Mouse (Mus musculus) liver, embryonic 15.5 days (tissue): ENCODE data around the gene Gins3. TPM values are rescaled to one million over a fixed set of nuclear protein-coding genes. Genes with fewer than 3 reads are reported as not detected.
A peak's percentile ranks its signal among the peaks of the same experiment; 100 is the strongest.
"Not testable (repeated sequence)": the region's sequence is repeated elsewhere in the genome, so short reads cannot be mapped to it uniquely, and the experiment has no call there.

Experiments
- ATAC-seq: fragments of 200-750 bp; cut with Nextera tagmentation; 2 replicates; pipeline ENCODE4 v1.8.0; 2017; ENCODE audit warnings: moderate number of reproducible peaks, mild to moderate bottlenecking, moderate library complexity; ENCODE audit not compliant: insufficient read depth
- H3K27ac ChIP-seq: fragments of 300-500 bp; sonication (generic); replicated peaks from 2 replicates; pipeline ENCODE4 v1.5.1; 2015; ENCODE audit warnings: mild to moderate bottlenecking, inconsistent platforms
- H3K27me3 ChIP-seq: fragments of 300-500 bp; sonication (generic); 2 replicates; pipeline ENCODE4 v1.6.1; 2015; ENCODE audit warnings: mild to moderate bottlenecking, inconsistent platforms
- H3K36me3 ChIP-seq: fragments of 300-500 bp; sonication (generic); replicated peaks from 2 replicates; pipeline ENCODE4 v1.6.1; 2015; ENCODE audit warnings: moderate library complexity, mild to moderate bottlenecking, inconsistent platforms
- H3K4me1 ChIP-seq: fragments of 300-500 bp; sonication (generic); replicated peaks from 2 replicates; pipeline ENCODE4 v1.6.1; 2015; ENCODE audit warnings: inconsistent platforms
- H3K4me2 ChIP-seq: fragments of 300-500 bp; sonication (generic); 2 replicates; pipeline ENCODE4 v1.6.1; 2015; ENCODE audit warnings: moderate library complexity, mild to moderate bottlenecking, inconsistent platforms
- H3K4me3 ChIP-seq: fragments of 300-500 bp; sonication (generic); replicated peaks from 2 replicates; pipeline ENCODE4 v1.5.1; 2015; ENCODE audit warnings: mild to moderate bottlenecking, inconsistent platforms
- H3K9ac ChIP-seq: fragments of 300-500 bp; sonication (generic); 2 replicates; pipeline ENCODE4 v1.6.1; 2015; ENCODE audit warnings: moderate library complexity, mild to moderate bottlenecking, inconsistent platforms
- H3K9me3 ChIP-seq: fragments of 300-500 bp; sonication (generic); replicated peaks from 2 replicates; pipeline ENCODE4 v1.6.1; 2016; ENCODE audit warnings: inconsistent platforms
- WGBS: fragments of 180-500 bp; shearing (Covaris S2); methylation state at CpG from one replicate; pipeline ENCODE4 v1.1.7; 2015; ENCODE audit warnings: mixed read lengths; ENCODE audit not compliant: insufficient replicate concordance; 5-methylcytosine and 5-hydroxymethylcytosine counted together
- polyA plus RNA-seq: library from polyadenylated mRNA; unstranded; fragments of >200 nt; fragmentation: Nextera tagmentation; extraction: Ambion mirVana; gene quantifications from 2 replicates; pipeline ENCODE4 v1.2.1, GENCODE M21; 2015

The Gins3 gene
- polyA plus RNA-seq, 1 experiment from 2014 or later = 8.9 TPM

GRCm38 (mm10) chr8:95648251-95648650 is 15.0 kb downstream of the Gins3 start:
- Histone ChIP-seq H3K27ac (no peak overlapping the region), H3K9ac (no peak overlapping the region), H3K4me2 (no peak overlapping the region), H3K4me3 (no peak overlapping the region), H3K27me3 (no peaks in the 10 kb centered on the region), H3K36me3 (peaks cover 15% of the 10 kb centered on the region), H3K9me3 (no peaks in the 10 kb centered on the region), H3K4me1 (peaks cover 5% of the 10 kb centered on the region; the same call in 1 of the 2 replicates)
- 32% methylated on average over 3 of the region's 3 CpGs for WGBS
- ATAC-seq = peak; percentile 44; the same call in 1 of the 2 replicates

- no peak overlapping the region for H3K27ac ChIP-seq
- H3K27me3 ChIP-seq = no peaks in the 10 kb centered on the region
- WGBS = 52% methylated on average over 5 of the region's 5 CpGs
- H3K9ac ChIP-seq = no peak overlapping the region
- H3K36me3 ChIP-seq = no peaks in the 10 kb centered on the region
- H3K4me3 ChIP-seq = no peak overlapping the region
- no peak overlapping the region for H3K4me2 ChIP-seq
- no peak for ATAC-seq
- H3K9me3 ChIP-seq = no peaks in the 10 kb centered on the region
- peaks cover 2% of the 10 kb centered on the region; the same call in 1 of the 2 replicates for H3K4me1 ChIP-seq
Measured at GRCm38 (mm10) chr8:95653351-95653750, 20.1 kb downstream of the Gins3 start.

GRCm38 (mm10) chr8:95655831-95656230 is 22.6 kb downstream of the Gins3 start:
- H3K4me1 ChIP-seq = no peaks in the 10 kb centered on the region
- no peaks in the 10 kb centered on the region for H3K36me3 ChIP-seq
- no peaks in the 10 kb centered on the region for H3K27me3 ChIP-seq
- 62% methylated on average over 7 of the region's 7 CpGs for WGBS
- no peak for ATAC-seq
- H3K9me3 ChIP-seq = no peaks in the 10 kb centered on the region
- no peak overlapping the region for H3K4me3 ChIP-seq
- H3K4me2 ChIP-seq = no peak overlapping the region
- no peak overlapping the region for H3K27ac ChIP-seq
- H3K9ac ChIP-seq = no peak overlapping the region

- no peaks in the 10 kb centered on the region for H3K27me3 ChIP-seq
- H3K4me3 ChIP-seq = no peak overlapping the region
- H3K27ac ChIP-seq = no peak overlapping the region
- no peaks in the 10 kb centered on the region for H3K36me3 ChIP-seq
- H3K9ac ChIP-seq = no peak overlapping the region
- H3K9me3 ChIP-seq = no peaks in the 10 kb centered on the region
- WGBS = 49% methylated on average over 5 of the region's 5 CpGs
- H3K4me2 ChIP-seq = no peak overlapping the region
- no peak for ATAC-seq
- no peaks in the 10 kb centered on the region for H3K4me1 ChIP-seq
Measured at GRCm38 (mm10) chr8:95656316-95657002, 23.2 kb downstream of the Gins3 start.

GRCm38 (mm10) chr8:95657523-95657922 is 24.3 kb downstream of the Gins3 start:
- 40% methylated on average over 2 of the region's 2 CpGs for WGBS
- ATAC-seq = no peak
- Histone ChIP-seq H3K9ac (no peak overlapping the region), H3K36me3 (no peaks in the 10 kb centered on the region), H3K27me3 (no peaks in the 10 kb centered on the region), H3K9me3 (no peaks in the 10 kb centered on the region), H3K27ac (no peak overlapping the region), H3K4me3 (no peak overlapping the region), H3K4me1 (no peaks in the 10 kb centered on the region), H3K4me2 (no peak overlapping the region)

GRCm38 (mm10) chr8:95660334-95660882 is 27.2 kb downstream of the Gins3 start:
- Histone ChIP-seq H3K27me3 (no peaks in the 10 kb centered on the region), H3K9ac (no peak overlapping the region), H3K4me1 (no peaks in the 10 kb centered on the region), H3K4me2 (no peak overlapping the region), H3K27ac (no peak overlapping the region), H3K9me3 (no peaks in the 10 kb centered on the region), H3K36me3 (no peaks in the 10 kb centered on the region), H3K4me3 (no peak overlapping the region)
- no peak for ATAC-seq
- WGBS = 75% methylated on average over 6 of the region's 6 CpGs

- H3K4me1 ChIP-seq = no peaks in the 10 kb centered on the region
- H3K27me3 ChIP-seq = no peaks in the 10 kb centered on the region
- 65% methylated on average over 8 of the region's 8 CpGs for WGBS
- H3K4me3 ChIP-seq = no peak overlapping the region
- H3K9me3 ChIP-seq = no peaks in the 10 kb centered on the region
- no peak overlapping the region for H3K27ac ChIP-seq
- H3K4me2 ChIP-seq = no peak overlapping the region
- ATAC-seq = no peak
- no peak overlapping the region for H3K9ac ChIP-seq
- H3K36me3 ChIP-seq = no peaks in the 10 kb centered on the region
Measured at GRCm38 (mm10) chr8:95661085-95661484, 27.8 kb downstream of the Gins3 start.

GRCm38 (mm10) chr8:95661575-95661974 is 28.3 kb downstream of the Gins3 start:
- H3K36me3 ChIP-seq = no peaks in the 10 kb centered on the region
- no peak overlapping the region for H3K27ac ChIP-seq
- H3K9me3 ChIP-seq = no peaks in the 10 kb centered on the region
- H3K27me3 ChIP-seq = no peaks in the 10 kb centered on the region
- no peak overlapping the region for H3K9ac ChIP-seq
- ATAC-seq = no peak
- 72% methylated on average over 6 of the region's 6 CpGs for whole genome bisulfite sequencing
- no peaks in the 10 kb centered on the region for H3K4me1 ChIP-seq
- no peak overlapping the region for H3K4me2 ChIP-seq
- H3K4me3 ChIP-seq = no peak overlapping the region

- Histone ChIP-seq H3K27ac (no peak overlapping the region), H3K36me3 (no peaks in the 10 kb centered on the region), H3K9me3 (no peaks in the 10 kb centered on the region), H3K4me1 (no peaks in the 10 kb centered on the region), H3K4me3 (no peak overlapping the region), H3K27me3 (no peaks in the 10 kb centered on the region), H3K4me2 (no peak overlapping the region), H3K9ac (no peak overlapping the region)
- ATAC-seq = no peak
- WGBS = 25% methylated on average over 7 of the region's 7 CpGs
Measured at GRCm38 (mm10) chr8:95662885-95663598, 29.8 kb downstream of the Gins3 start.

GRCm38 (mm10) chr8:95663599-95663949 is 30.3 kb downstream of the Gins3 start:
- no peak for ATAC-seq
- Histone ChIP-seq H3K36me3 (no peaks in the 10 kb centered on the region), H3K4me1 (no peaks in the 10 kb centered on the region), H3K4me3 (no peak overlapping the region), H3K27ac (no peak overlapping the region), H3K9me3 (no peaks in the 10 kb centered on the region), H3K4me2 (no peak overlapping the region), H3K9ac (no peak overlapping the region), H3K27me3 (no peaks in the 10 kb centered on the region)
- WGBS = 44% methylated on average over 4 of the region's 4 CpGs

- H3K36me3 ChIP-seq, H3K27ac ChIP-seq, H3K9ac ChIP-seq, H3K4me3 ChIP-seq, H3K27me3 ChIP-seq, ATAC-seq, H3K9me3 ChIP-seq, H3K4me1 ChIP-seq, H3K4me2 ChIP-seq: not testable (repeated sequence)
- WGBS = 58% methylated on average over 11 of the region's 11 CpGs
Measured at GRCm38 (mm10) chr8:95665813-95666452, 32.7 kb downstream of the Gins3 start.
